Mouse (Mus musculus) ES-Bruce4 (cell line): ENCODE measurements around the gene Osbpl9. TPM values are rescaled to one million over a fixed set of nuclear protein-coding genes. Genes with fewer than 3 reads are reported as not detected.

ENCODE experiments used
- H3K27ac ChIP-seq: 2 replicates; pipeline ENCODE4 v1.5.1; 2012; ENCODE audit warnings: low read length, inconsistent platforms; ENCODE audit not compliant: insufficient read depth
- H3K27me3 ChIP-seq: 2 replicates; pipeline ENCODE4 v1.6.1; 2012; ENCODE audit warnings: mild to moderate bottlenecking, low read length, inconsistent platforms; ENCODE audit not compliant: control insufficient read depth, poor library complexity, insufficient read depth, severe bottlenecking
- H3K36me3 ChIP-seq: 2 replicates; pipeline ENCODE4 v1.6.1; 2012; ENCODE audit warnings: inconsistent platforms, mild to moderate bottlenecking, low read length, moderate library complexity; ENCODE audit not compliant: control insufficient read depth, poor library complexity, insufficient read depth, severe bottlenecking
- H3K4me1 ChIP-seq: one replicate; pipeline ENCODE4 v1.8.1; 2011; ENCODE audit warnings: low read length; ENCODE audit not compliant: control insufficient read depth, insufficient read depth
- H3K4me3 ChIP-seq: 2 replicates; pipeline ENCODE4 v1.5.1; 2011; ENCODE audit warnings: low read depth, mild to moderate bottlenecking, low read length
- H3K9ac ChIP-seq: 2 replicates; pipeline ENCODE4 v1.6.1; 2012; ENCODE audit warnings: low read depth, mild to moderate bottlenecking, inconsistent platforms; ENCODE audit not compliant: poor library complexity, severe bottlenecking
- H3K9me3 ChIP-seq: replicated peaks from 2 replicates; pipeline ENCODE4 v1.6.1; 2012; ENCODE audit warnings: mild to moderate bottlenecking, low read length, inconsistent platforms; ENCODE audit not compliant: control insufficient read depth, poor library complexity, insufficient read depth, severe bottlenecking
- CTCF ChIP-seq: IDR thresholded peaks from one replicate; pipeline ENCODE4 v1.8.1; 2011; ENCODE audit warnings: low read depth, low read length
- EP300 ChIP-seq: IDR thresholded peaks from 2 replicates; pipeline ENCODE4 v1.6.1; 2011; ENCODE audit warnings: low read depth, low read length; ENCODE audit not compliant: insufficient read depth
- POLR2A ChIP-seq: IDR thresholded peaks from one replicate; pipeline ENCODE4 v1.8.1; 2011; ENCODE audit warnings: low read length; ENCODE audit not compliant: insufficient read depth
- polyA plus RNA-seq: library from polyadenylated mRNA; stranded (reverse); fragments of >200 nt; gene quantifications from 2 replicates; pipeline ENCODE4 v1.2.4, GENCODE M21; 2011; ENCODE audit warnings: low read depth; ENCODE audit not compliant: missing spikeins, insufficient read depth, insufficient read length

Gene Osbpl9
- polyA plus RNA-seq, 1 experiment, result 83.3 TPM

- Histone ChIP-seq H3K9me3 (no peaks in the 10 kb centered on the region), H3K4me3 (no peak overlapping the region)
- TF ChIP-seq CTCF (no peak), EP300 (no peak), POLR2A (no peak)
Observed at GRCm38 (mm10) chr4:109109012-109109411, 93.1 kb downstream of the Osbpl9 start.

GRCm38 (mm10) chr4:109106594-109106993 is 95.5 kb downstream of the Osbpl9 start:
- no peaks in the 10 kb centered on the region for H3K9me3 ChIP-seq
- no peak overlapping the region for H3K27ac ChIP-seq
- H3K4me1 ChIP-seq, result no peaks in the 10 kb centered on the region
- H3K36me3 ChIP-seq, result no peaks in the 10 kb centered on the region
- no peak for TF ChIP-seq POLR2A
- no peak for TF ChIP-seq EP300
- no peak for TF ChIP-seq CTCF
- no peak overlapping the region for H3K9ac ChIP-seq
- H3K27me3 ChIP-seq, result no peaks in the 10 kb centered on the region
- no peak overlapping the region for H3K4me3 ChIP-seq

More at GRCm38 (mm10) chr4:109109012-109109411, 93.1 kb downstream of the Osbpl9 start:
- Histone ChIP-seq H3K4me1 (no peaks in the 10 kb centered on the region), H3K9ac (no peak overlapping the region), H3K36me3 (no peaks in the 10 kb centered on the region), H3K27me3 (no peaks in the 10 kb centered on the region), H3K27ac (no peak overlapping the region)

GRCm38 (mm10) chr4:109106034-109106433 is 96.0 kb downstream of the Osbpl9 start:
- H3K4me1 ChIP-seq, result no peaks in the 10 kb centered on the region
- H3K27me3 ChIP-seq, result no peaks in the 10 kb centered on the region
- H3K9me3 ChIP-seq, result no peaks in the 10 kb centered on the region
- TF ChIP-seq POLR2A (no peak), EP300 (no peak), CTCF (no peak)
- no peak overlapping the region for H3K4me3 ChIP-seq
- no peak overlapping the region for H3K27ac ChIP-seq
- H3K36me3 ChIP-seq, result no peaks in the 10 kb centered on the region
- H3K9ac ChIP-seq, result no peak overlapping the region

- Histone ChIP-seq H3K9me3 (no peaks in the 10 kb centered on the region), H3K9ac (no peak overlapping the region), H3K27ac (no peak overlapping the region), H3K4me3 (no peak overlapping the region), H3K27me3 (no peaks in the 10 kb centered on the region), H3K4me1 (no peaks in the 10 kb centered on the region), H3K36me3 (peaks cover 3% of the 10 kb centered on the region; the same call in 1 of the 2 replicates)
- TF ChIP-seq EP300 (no peak), POLR2A (no peak), CTCF (no peak)
Observed at GRCm38 (mm10) chr4:109105254-109105653, 96.8 kb downstream of the Osbpl9 start.

- no peak overlapping the region for H3K27ac ChIP-seq
- H3K9ac ChIP-seq, result no peak overlapping the region
- H3K9me3 ChIP-seq, result no peaks in the 10 kb centered on the region
- TF ChIP-seq POLR2A (no peak), EP300 (no peak), CTCF (no peak)
- peaks cover 3% of the 10 kb centered on the region; the same call in 1 of the 2 replicates for H3K36me3 ChIP-seq
- no peaks in the 10 kb centered on the region for H3K27me3 ChIP-seq
- no peak overlapping the region for H3K4me3 ChIP-seq
- H3K4me1 ChIP-seq, result no peaks in the 10 kb centered on the region
Observed at GRCm38 (mm10) chr4:109103145-109103883, 98.8 kb downstream of the Osbpl9 start.

- Histone ChIP-seq H3K36me3 (peaks cover 3% of the 10 kb centered on the region; the same call in 1 of the 2 replicates), H3K9ac (no peak overlapping the region), H3K27ac (no peak overlapping the region), H3K27me3 (no peaks in the 10 kb centered on the region), H3K4me1 (no peaks in the 10 kb centered on the region), H3K9me3 (no peaks in the 10 kb centered on the region), H3K4me3 (no peak overlapping the region)
- TF ChIP-seq EP300 (no peak), POLR2A (no peak), CTCF (no peak)
Observed at GRCm38 (mm10) chr4:109102574-109102973, 99.5 kb downstream of the Osbpl9 start.
